Mouse (Mus musculus) lung, embryonic 15.5 days (tissue): ENCODE measurements around the gene Scimp. TPM values are rescaled to one million over a fixed set of nuclear protein-coding genes. Genes with fewer than 3 reads are reported as not detected.
"Not testable (repeated sequence)": the region's sequence is repeated elsewhere in the genome, so short reads cannot be mapped to it uniquely, and the experiment has no call there.

Source experiments
- ATAC-seq: fragments of 200-750 bp; cut with Nextera tagmentation; 2 replicates; pipeline ENCODE4 v1.8.0; 2017; ENCODE audit warnings: moderate number of reproducible peaks, borderline replicate concordance; ENCODE audit not compliant: low FRiP score, low TSS enrichment; ENCODE audit errors: extremely low read depth
- H3K27ac ChIP-seq: fragments of 300-500 bp; sonication (generic); 2 replicates; pipeline ENCODE4 v1.5.1; 2015; ENCODE audit warnings: moderate library complexity, mild to moderate bottlenecking, inconsistent platforms
- H3K27me3 ChIP-seq: fragments of 300-500 bp; sonication (generic); 2 replicates; pipeline ENCODE4 v1.6.1; 2015; ENCODE audit warnings: inconsistent platforms
- H3K36me3 ChIP-seq: fragments of 300-500 bp; sonication (generic); 2 replicates; pipeline ENCODE4 v1.6.1; 2015; ENCODE audit warnings: inconsistent platforms
- H3K4me1 ChIP-seq: fragments of 300-500 bp; sonication (generic); 2 replicates; pipeline ENCODE4 v1.6.1; 2015; ENCODE audit warnings: inconsistent platforms
- H3K4me2 ChIP-seq: fragments of 300-500 bp; sonication (generic); 2 replicates; pipeline ENCODE4 v1.6.1; 2015; ENCODE audit warnings: inconsistent platforms, mild to moderate bottlenecking, moderate library complexity
- H3K4me3 ChIP-seq: fragments of 300-500 bp; sonication (generic); 2 replicates; pipeline ENCODE4 v1.5.1; 2015; ENCODE audit warnings: mild to moderate bottlenecking, inconsistent platforms
- H3K9ac ChIP-seq: fragments of 300-500 bp; sonication (generic); 2 replicates; pipeline ENCODE4 v1.6.1; 2015; ENCODE audit warnings: inconsistent platforms
- H3K9me3 ChIP-seq: fragments of 300-500 bp; sonication (generic); 2 replicates; pipeline ENCODE4 v1.6.1; 2016; ENCODE audit warnings: inconsistent platforms
- WGBS: fragments of 180-500 bp; shearing (Covaris S2); methylation state at CpG from one replicate; pipeline ENCODE4 v1.1.7; 2015; 5-methylcytosine and 5-hydroxymethylcytosine counted together
- polyA plus RNA-seq: library from polyadenylated mRNA; unstranded; fragments of >200 nt; fragmentation: Nextera tagmentation; extraction: Ambion mirVana; gene quantifications from 2 replicates; pipeline ENCODE4 v1.2.1, GENCODE M21; 2015

The Scimp gene
- polyA plus RNA-seq, 1 experiment from 2014 or later = 0.46 TPM

DNA sequence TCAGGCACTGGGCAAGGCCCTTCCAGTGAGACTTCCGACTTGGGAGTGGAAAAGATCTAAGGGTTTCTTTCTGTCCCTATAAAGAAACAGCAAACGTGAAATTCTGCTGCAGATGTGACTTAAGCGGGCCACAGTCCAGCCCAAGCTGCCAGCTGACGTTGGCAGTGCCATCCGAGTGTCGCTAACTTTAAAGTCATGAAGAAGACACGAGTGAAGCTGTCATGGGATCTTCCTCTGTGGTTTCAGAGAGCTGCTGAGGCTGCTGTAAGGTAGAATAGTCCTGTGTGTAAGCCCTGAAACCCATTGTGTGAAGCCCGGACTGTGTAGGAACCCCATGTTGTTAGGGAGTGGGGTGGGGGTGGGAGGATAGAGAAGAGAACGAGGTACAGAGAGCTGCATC is 49.7 kb downstream of the Scimp start:
- H3K4me3 ChIP-seq = no peak overlapping the region
- no peak overlapping the region for H3K27ac ChIP-seq
- peaks cover 7% of the 10 kb centered on the region for H3K4me1 ChIP-seq
- WGBS = 83% methylated on average over 9 of the region's 9 CpGs
- no peak for ATAC-seq
- H3K9ac ChIP-seq = no peak overlapping the region
- H3K36me3 ChIP-seq = no peaks in the 10 kb centered on the region
- H3K9me3 ChIP-seq = no peaks in the 10 kb centered on the region
- no peak overlapping the region for H3K4me2 ChIP-seq
- H3K27me3 ChIP-seq = no peaks in the 10 kb centered on the region

DNA sequence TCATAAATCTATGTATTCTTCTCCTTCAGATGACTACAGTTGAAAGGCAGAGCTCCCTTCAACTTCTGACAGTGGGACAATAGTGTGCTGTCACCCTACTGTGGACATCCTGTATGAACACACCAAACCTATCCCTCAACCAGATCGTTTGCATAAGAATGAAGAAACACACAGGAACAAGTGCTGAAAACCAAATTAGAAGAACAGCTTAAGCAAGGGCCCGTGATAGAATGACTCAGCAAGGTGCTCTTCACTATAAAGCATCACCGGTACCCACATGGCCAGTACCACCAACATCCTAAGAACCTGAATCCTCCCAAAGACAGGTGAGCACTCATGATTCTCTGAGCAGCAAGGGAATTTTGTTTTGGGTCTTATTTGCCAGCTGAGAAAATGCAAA is 51.9 kb downstream of the Scimp start:
- H3K27ac ChIP-seq, H3K36me3 ChIP-seq, H3K4me1 ChIP-seq, ATAC-seq, H3K9me3 ChIP-seq, H3K4me2 ChIP-seq, H3K4me3 ChIP-seq, H3K27me3 ChIP-seq, H3K9ac ChIP-seq: not testable (repeated sequence)
- WGBS = 66% methylated on average over 3 of the region's 3 CpGs

DNA sequence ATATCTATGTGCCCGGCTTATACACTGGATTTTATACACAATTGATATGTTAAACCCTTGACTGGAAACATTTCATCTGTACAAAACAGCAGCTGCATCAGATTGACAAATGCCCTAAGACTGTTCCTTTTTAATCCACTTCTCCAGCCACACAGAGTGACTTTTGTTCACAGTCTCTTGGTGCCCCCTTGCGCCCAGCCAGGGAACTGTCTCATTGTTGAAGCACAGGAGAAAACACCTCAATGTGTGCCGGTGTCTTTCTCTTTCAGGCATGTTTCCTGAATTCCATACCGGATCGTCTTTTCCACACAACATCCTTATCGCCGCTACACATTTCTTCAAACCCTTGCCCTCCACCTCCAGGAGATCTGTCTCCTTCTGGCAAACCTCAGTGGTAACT is 56.7 kb downstream of the Scimp start:
- no peaks in the 10 kb centered on the region for H3K4me1 ChIP-seq
- no peaks in the 10 kb centered on the region for H3K27me3 ChIP-seq
- H3K9me3 ChIP-seq = no peaks in the 10 kb centered on the region
- H3K36me3 ChIP-seq = no peaks in the 10 kb centered on the region
- 6% methylated on average over 7 of the region's 7 CpGs for WGBS
- no peak overlapping the region for H3K4me3 ChIP-seq
- no peak for ATAC-seq
- no peak overlapping the region for H3K9ac ChIP-seq
- no peak overlapping the region for H3K27ac ChIP-seq
- H3K4me2 ChIP-seq = no peak overlapping the region

DNA sequence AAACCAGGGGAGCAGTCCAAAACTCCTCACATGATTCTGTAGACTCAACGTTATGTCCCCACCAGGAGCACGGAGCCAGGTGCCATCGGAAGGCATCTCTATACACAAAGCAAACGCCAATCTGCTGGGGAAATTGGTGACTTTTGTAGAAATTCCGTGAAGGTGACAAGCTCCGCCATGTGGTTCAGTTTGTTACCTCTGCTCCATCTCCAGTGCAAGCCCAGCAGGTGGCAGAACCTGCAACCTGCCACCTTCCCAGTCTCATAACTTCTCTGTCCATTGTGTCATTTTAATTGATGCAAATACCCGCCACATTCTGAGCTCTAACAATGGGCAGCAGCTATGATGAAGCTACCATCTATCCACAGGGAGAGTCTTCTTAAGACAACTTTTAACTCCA is 57.4 kb downstream of the Scimp start:
- Histone ChIP-seq H3K9me3 (no peaks in the 10 kb centered on the region), H3K36me3 (no peaks in the 10 kb centered on the region), H3K9ac (no peak overlapping the region), H3K4me1 (no peaks in the 10 kb centered on the region), H3K4me2 (no peak overlapping the region), H3K27ac (no peak overlapping the region), H3K4me3 (no peak overlapping the region), H3K27me3 (no peaks in the 10 kb centered on the region)
- no peak for ATAC-seq
- WGBS = 50% methylated on average over 7 of the region's 7 CpGs

DNA sequence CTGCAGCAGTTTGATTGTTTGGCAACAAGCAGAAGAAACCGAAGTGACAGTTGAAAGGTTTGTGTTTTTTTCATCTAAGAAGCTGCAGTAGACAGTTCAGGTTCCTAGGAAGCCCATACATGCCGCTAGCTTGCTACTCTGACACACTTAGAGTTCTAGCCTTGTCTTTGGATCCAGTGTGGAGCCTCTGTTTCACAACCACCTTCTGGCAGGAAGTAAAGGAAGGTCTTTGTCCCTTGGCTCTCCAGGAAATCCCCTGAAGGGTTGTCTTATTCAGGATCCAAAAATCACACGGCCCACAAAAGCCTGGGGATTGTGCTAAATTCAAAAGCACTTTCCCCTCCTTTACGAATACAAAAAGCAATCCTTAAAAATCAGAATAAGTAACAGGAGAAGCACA is 57.9 kb downstream of the Scimp start:
- Histone ChIP-seq H3K9me3 (no peaks in the 10 kb centered on the region), H3K9ac (no peak overlapping the region), H3K4me1 (no peaks in the 10 kb centered on the region), H3K36me3 (no peaks in the 10 kb centered on the region), H3K27me3 (no peaks in the 10 kb centered on the region), H3K27ac (no peak overlapping the region), H3K4me3 (no peak overlapping the region), H3K4me2 (no peak overlapping the region)
- ATAC-seq = no peak
- 67% methylated on average over 4 of the region's 4 CpGs for WGBS

- H3K27me3 ChIP-seq = no peaks in the 10 kb centered on the region
- no peaks in the 10 kb centered on the region for H3K9me3 ChIP-seq
- no peak for ATAC-seq
- no peak overlapping the region for H3K27ac ChIP-seq
- H3K4me3 ChIP-seq = no peak overlapping the region
- WGBS = 86% methylated on average over 10 of the region's 10 CpGs
- H3K4me1 ChIP-seq = no peaks in the 10 kb centered on the region
- H3K36me3 ChIP-seq = no peaks in the 10 kb centered on the region
- no peak overlapping the region for H3K4me2 ChIP-seq
- no peak overlapping the region for H3K9ac ChIP-seq
Measured at GRCm38 (mm10) chr11:70753146-70753545, 59.2 kb downstream of the Scimp start.

GRCm38 (mm10) chr11:70752337-70753017 is 59.9 kb downstream of the Scimp start:
- H3K4me2 ChIP-seq = no peak overlapping the region
- no peak overlapping the region for H3K27ac ChIP-seq
- H3K27me3 ChIP-seq = no peaks in the 10 kb centered on the region
- H3K9ac ChIP-seq = no peak overlapping the region
- no peak overlapping the region for H3K4me3 ChIP-seq
- no peaks in the 10 kb centered on the region for H3K4me1 ChIP-seq
- no peak for ATAC-seq
- no peaks in the 10 kb centered on the region for H3K9me3 ChIP-seq
- no peaks in the 10 kb centered on the region for H3K36me3 ChIP-seq
- 71% methylated on average over 4 of the region's 4 CpGs for WGBS

DNA sequence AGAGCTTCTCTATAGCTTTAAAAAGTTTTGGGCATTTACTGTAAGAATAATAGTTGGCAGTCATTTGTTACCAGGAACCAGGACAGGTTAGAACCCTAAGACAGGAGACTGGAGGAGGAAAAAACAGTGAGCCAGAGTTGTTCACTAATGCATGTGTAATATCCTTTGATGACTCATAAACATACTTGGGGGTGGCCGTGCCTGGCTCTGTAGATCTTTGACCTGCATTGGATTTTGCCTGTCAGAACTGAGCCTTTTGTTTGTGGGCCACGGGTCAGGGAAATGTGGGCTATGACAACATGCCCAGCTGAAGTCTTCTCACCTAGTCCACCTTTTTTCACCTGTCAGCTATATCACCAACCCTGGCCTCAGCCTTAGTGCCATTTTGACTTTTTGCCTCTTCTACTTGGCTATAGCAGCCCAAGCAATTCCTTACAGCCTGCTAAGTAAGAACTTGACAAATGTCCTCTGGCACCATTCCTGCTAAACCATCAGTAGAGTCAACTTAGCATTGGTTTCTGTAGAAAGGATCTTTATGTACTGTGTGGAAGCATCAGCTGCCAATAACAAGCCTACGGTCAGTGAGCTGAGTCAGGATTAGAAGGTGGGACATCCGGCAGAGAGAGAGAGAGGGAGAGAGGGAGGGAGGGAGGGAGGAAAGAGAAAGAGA is 64.4 kb downstream of the Scimp start:
- no peak for ATAC-seq
- Histone ChIP-seq H3K27me3 (no peaks in the 10 kb centered on the region), H3K9ac (no peak overlapping the region), H3K4me3 (no peak overlapping the region), H3K27ac (no peak overlapping the region), H3K4me2 (no peak overlapping the region), H3K9me3 (no peaks in the 10 kb centered on the region), H3K36me3 (no peaks in the 10 kb centered on the region), H3K4me1 (no peaks in the 10 kb centered on the region)
- 75% methylated on average over 4 of the region's 4 CpGs for WGBS

DNA sequence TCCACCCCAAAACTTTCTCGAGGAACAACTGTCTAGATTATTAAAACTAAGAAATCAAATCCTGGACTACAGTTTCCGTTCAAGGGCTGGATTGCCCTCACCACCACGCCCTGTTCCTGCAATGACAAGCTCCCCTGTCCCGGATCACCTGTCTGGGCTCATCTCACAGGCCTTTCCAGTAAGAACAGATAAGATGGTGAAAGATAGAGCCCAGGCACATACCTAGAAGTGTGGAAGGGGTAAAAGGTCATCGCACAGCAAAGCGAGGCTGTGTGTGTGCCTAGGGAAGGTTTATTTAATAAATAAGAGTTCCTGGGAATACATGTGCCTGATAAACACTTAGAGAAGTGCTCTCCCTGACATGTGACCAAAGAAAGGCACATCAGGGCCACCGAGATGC is 66.8 kb downstream of the Scimp start:
- no peaks in the 10 kb centered on the region for H3K27me3 ChIP-seq
- ATAC-seq = no peak
- no peak overlapping the region for H3K27ac ChIP-seq
- no peaks in the 10 kb centered on the region for H3K9me3 ChIP-seq
- H3K9ac ChIP-seq = no peak overlapping the region
- no peak overlapping the region for H3K4me2 ChIP-seq
- no peak overlapping the region for H3K4me3 ChIP-seq
- H3K4me1 ChIP-seq = no peaks in the 10 kb centered on the region
- 59% methylated on average over 7 of the region's 7 CpGs for WGBS
- no peaks in the 10 kb centered on the region for H3K36me3 ChIP-seq

DNA sequence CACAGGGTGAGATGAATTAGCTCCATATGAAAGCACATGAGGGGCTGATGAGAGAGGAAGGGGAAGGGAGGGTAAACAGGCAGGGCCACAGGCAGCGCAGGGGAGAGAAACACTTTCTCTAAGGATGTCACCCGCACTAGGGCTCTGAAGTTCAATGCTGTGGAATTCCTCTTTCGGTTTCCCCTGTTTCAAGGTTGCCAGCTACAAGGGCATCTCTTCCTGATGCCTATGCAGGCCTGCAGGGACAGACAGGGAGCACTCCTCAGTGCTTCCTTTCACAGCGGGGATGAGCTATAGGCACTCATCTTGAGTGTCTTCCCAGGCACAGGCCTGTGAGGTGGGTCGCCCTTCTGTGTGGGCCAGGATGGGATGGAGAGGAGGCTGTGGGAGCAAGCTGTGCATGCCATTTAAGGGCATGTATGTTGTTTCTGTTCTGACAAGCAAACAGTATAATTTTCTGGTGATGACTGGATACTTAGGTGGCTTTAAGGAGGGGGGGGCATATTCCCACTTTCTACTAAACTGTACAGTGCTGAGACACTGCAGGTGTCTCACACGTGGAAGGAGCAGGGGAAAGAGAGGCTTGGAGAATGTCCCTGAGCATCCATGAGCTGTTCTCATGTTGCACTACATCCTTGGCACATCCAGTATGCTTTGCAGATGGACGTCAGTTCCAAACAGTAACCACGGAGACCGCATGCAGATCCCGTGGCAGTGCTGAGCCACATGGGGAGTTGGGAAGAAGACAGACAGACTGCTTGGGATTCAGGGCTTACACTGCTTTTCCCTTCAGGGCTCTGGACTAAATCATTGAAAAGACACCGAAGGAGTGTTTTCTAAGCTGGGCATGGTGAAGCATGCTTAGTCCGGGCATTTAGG is 69.6 kb downstream of the Scimp start:
- WGBS = 76% methylated on average over 12 of the region's 12 CpGs
- Histone ChIP-seq H3K27ac (no peak overlapping the region), H3K4me1 (no peaks in the 10 kb centered on the region), H3K36me3 (no peaks in the 10 kb centered on the region), H3K9me3 (no peaks in the 10 kb centered on the region), H3K27me3 (no peaks in the 10 kb centered on the region), H3K9ac (no peak overlapping the region), H3K4me3 (no peak overlapping the region), H3K4me2 (no peak overlapping the region)
- ATAC-seq = no peak

DNA sequence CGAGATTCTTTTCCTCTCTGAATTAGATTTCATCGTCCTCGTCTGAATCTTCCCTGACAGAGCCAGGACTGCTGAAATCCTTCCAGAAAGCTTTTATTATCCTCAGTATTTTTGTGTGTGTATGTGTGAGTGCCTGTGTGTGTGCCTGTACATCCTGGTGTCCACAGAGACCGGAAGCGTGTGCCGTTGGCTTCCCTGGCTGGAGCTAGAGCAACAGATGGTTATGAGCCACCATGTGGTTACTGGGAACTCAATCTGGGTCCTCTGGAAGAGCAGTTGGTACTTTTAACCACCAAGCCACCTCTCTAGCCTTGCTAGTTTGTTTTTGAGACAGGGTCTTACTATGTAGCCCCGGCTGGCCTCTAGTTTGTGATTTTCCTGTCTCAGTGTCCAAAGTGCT is 70.3 kb downstream of the Scimp start:
- no peaks in the 10 kb centered on the region for H3K4me1 ChIP-seq
- H3K9ac ChIP-seq = no peak overlapping the region
- no peak overlapping the region for H3K27ac ChIP-seq
- no peak overlapping the region for H3K4me2 ChIP-seq
- no peaks in the 10 kb centered on the region for H3K36me3 ChIP-seq
- no peaks in the 10 kb centered on the region for H3K27me3 ChIP-seq
- H3K4me3 ChIP-seq = no peak overlapping the region
- ATAC-seq = no peak
- no peaks in the 10 kb centered on the region for H3K9me3 ChIP-seq
- 82% methylated on average over 7 of the region's 7 CpGs for WGBS

DNA sequence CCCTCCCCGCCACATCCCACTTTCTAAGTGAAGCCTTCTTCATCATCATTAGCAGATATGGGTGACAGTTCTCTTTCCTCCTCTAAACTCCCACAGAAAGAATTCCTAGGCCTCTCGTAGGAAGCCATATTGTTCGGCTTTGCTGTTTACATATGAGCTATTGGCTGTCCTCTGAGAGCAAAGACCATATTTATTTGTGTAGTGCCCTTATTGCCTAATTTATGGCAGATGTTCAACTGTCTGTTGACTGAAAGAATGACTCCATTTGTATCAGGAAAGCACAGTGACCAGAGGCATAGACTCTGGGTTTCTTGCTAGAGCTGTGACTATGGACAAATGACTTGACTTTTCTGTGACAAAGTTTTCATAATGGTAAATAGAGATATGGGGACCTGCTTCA is 70.8 kb downstream of the Scimp start:
- Histone ChIP-seq H3K9me3 (no peaks in the 10 kb centered on the region), H3K27ac (no peak overlapping the region), H3K36me3 (no peaks in the 10 kb centered on the region), H3K27me3 (no peaks in the 10 kb centered on the region), H3K4me2 (no peak overlapping the region), H3K9ac (no peak overlapping the region), H3K4me3 (no peak overlapping the region), H3K4me1 (no peaks in the 10 kb centered on the region)
- 80% methylated on average over 3 of the region's 3 CpGs for WGBS
- ATAC-seq = no peak
